Mouse (Mus musculus) frontal cortex, adult 2 months (tissue): ENCODE data around the gene Bach1. TPM values are rescaled to one million over a fixed set of nuclear protein-coding genes. Genes with fewer than 3 reads are reported as not detected.

Experiments
- DNase-seq, 2 experiments: peaks; one replicate each; pipeline ENCODE4 v3.0.0; 2022; ENCODE audit warnings: low spot score in 1 of 2; ENCODE audit errors: extremely low spot score in 1 of 2
- polyA plus RNA-seq: library from polyadenylated mRNA; depleted of rRNA; stranded (reverse); fragments of >200 nt; gene quantifications from 2 replicates; pipeline ENCODE4 v1.2.3, GENCODE M21; 2012

Gene Bach1
- polyA plus RNA-seq, 1 experiment = 9.5 TPM

- DNase-seq = no peak
Measured at GRCm38 (mm10) chr16:87736106-87736505, 37.4 kb downstream of the Bach1 start.

GRCm38 (mm10) chr16:87737296-87737695 is 38.6 kb downstream of the Bach1 start:
- no peak for DNase-seq

GRCm38 (mm10) chr16:87737842-87738639 is 39.3 kb downstream of the Bach1 start:
- DNase-seq = no peak

GRCm38 (mm10) chr16:87741034-87741715 is 42.4 kb downstream of the Bach1 start:
- DNase-seq = no peak

- DNase-seq = no peak
Measured at GRCm38 (mm10) chr16:87743661-87744060, 44.9 kb downstream of the Bach1 start.

- DNase-seq = no peak
Measured at GRCm38 (mm10) chr16:87744338-87744737, 45.6 kb downstream of the Bach1 start.

- DNase-seq = no peak
Measured at GRCm38 (mm10) chr16:87745192-87745945, 46.6 kb downstream of the Bach1 start.

- DNase-seq = peak in 1 of 2 experiments; percentile 76
Measured at GRCm38 (mm10) chr16:87746728-87747127, 48.0 kb downstream of the Bach1 start.

- no peak for DNase-seq
Measured at GRCm38 (mm10) chr16:87751243-87751642, 52.5 kb downstream of the Bach1 start.

- no peak for DNase-seq
Measured at GRCm38 (mm10) chr16:87752482-87752881, 53.7 kb downstream of the Bach1 start.

- peak in 1 of 2 experiments; percentile 65 for DNase-seq
Measured at GRCm38 (mm10) chr16:87754858-87755257, 56.1 kb downstream of the Bach1 start.

- no peak for DNase-seq
Measured at GRCm38 (mm10) chr16:87755915-87756314, 57.2 kb downstream of the Bach1 start.

- DNase-seq = no peak
Measured at GRCm38 (mm10) chr16:87758016-87758415, 59.3 kb downstream of the Bach1 start.

GRCm38 (mm10) chr16:87764668-87765109 is 65.9 kb downstream of the Bach1 start:
- DNase-seq = no peak

GRCm38 (mm10) chr16:87765984-87766383 is 67.2 kb downstream of the Bach1 start:
- DNase-seq = peak in 1 of 2 experiments; percentile 25

- no peak for DNase-seq
Measured at GRCm38 (mm10) chr16:87770576-87770975, 71.8 kb downstream of the Bach1 start.

- no peak for DNase-seq
Measured at GRCm38 (mm10) chr16:87771926-87772325, 73.2 kb downstream of the Bach1 start.

GRCm38 (mm10) chr16:87774398-87774797 is 75.7 kb downstream of the Bach1 start:
- DNase-seq = peak in 1 of 2 experiments; percentile 27

GRCm38 (mm10) chr16:87777373-87777772 is 78.6 kb downstream of the Bach1 start:
- DNase-seq = no peak

- DNase-seq = no peak
Measured at GRCm38 (mm10) chr16:87781637-87782036, 82.9 kb downstream of the Bach1 start.
